Comparison of ENCODE assay signal across 8 mouse cellular contexts in genomic region chr7:28452361-28453005, GRCm38 (mm10). TPM values are rescaled to one million over a fixed set of nuclear protein-coding genes. Genes with fewer than 3 reads are reported as not detected.
DNase-seq lines count a peak whose midpoint lies in the region; ATAC-seq and TF ChIP-seq lines count a peak whose summit lies in the region.

No protein-coding gene starts in this region.

- no peak for DNase-seq in heart, adult 9 months (ENCODE audit: low spot score in 2 of 2)
- no peak for DNase-seq in ES-E14 (ENCODE audit: low read depth, low spot score)
- no peak for DNase-seq in forebrain, embryonic 11.5 days (ENCODE audit: low spot score)
- no peak for DNase-seq in liver, embryonic 14.5 days (ENCODE audit: low read depth in 3 of 3, low spot score in 3 of 3)
- no peak for DNase-seq in urinary bladder, adult 18-20 months (ENCODE audit: low spot score in 2 of 2)
- no peak for DNase-seq in left cerebral cortex, postnatal 36 days (ENCODE audit: low spot score in 2 of 2)

- no peaks in the 10 kb centered on the region for H3K27me3 ChIP-seq in heart, embryonic 14.5 days (ENCODE audit: control insufficient read depth, insufficient read depth, low read length)
- H3K27me3 ChIP-seq in forebrain, embryonic 11.5 days (ENCODE audit: control insufficient read depth, insufficient read depth, low read length) = no peaks in the 10 kb centered on the region
- no peaks in the 10 kb centered on the region for H3K27me3 ChIP-seq in liver, embryonic 14.5 days (ENCODE audit: control insufficient read depth, insufficient read depth, low read length)

- in situ Hi-C loops in ES-E14 (cut with MboI; ENCODE audit: low sequenced_read_pairs in 2 of 2, unreplicated experiment in 2 of 2) = loop anchor here in 1 of 2 experiments (5.0 kb wide), 1 partner anchor 75 kb away; no protein-coding TSS in a partner anchor

- no peak for TF ChIP-seq CTCF in liver, embryonic 14.5 days (IDR thresholded peaks at IDR 0.05; ENCODE audit: low read depth)

- 3% methylated on average over 24 of the region's 24 CpGs for WGBS in heart, embryonic 14.5 days
- WGBS in forebrain, embryonic 11.5 days = 3% methylated on average over 22 of the region's 24 CpGs
- 1% methylated on average over 20 of the region's 24 CpGs for WGBS in liver, embryonic 14.5 days (ENCODE audit: insufficient replicate concordance)

- H3K9ac ChIP-seq in heart, embryonic 14.5 days (ENCODE audit: low read length) = peak overlapping the region; percentile 83
- peak overlapping the region; percentile 87 for H3K9ac ChIP-seq in ES-E14 (ENCODE audit: insufficient read depth, low read depth, low read length, poor library complexity, severe bottlenecking)
- H3K9ac ChIP-seq in forebrain, embryonic 11.5 days (ENCODE audit: low read length) = peak overlapping the region; percentile 87
- H3K9ac ChIP-seq in liver, embryonic 14.5 days (replicated peaks) = no peak overlapping the region

- peak overlapping the region; percentile 99 for H3K4me2 ChIP-seq in heart, embryonic 14.5 days (ENCODE audit: low read length)
- peak overlapping the region; percentile 86 for H3K4me2 ChIP-seq in forebrain, embryonic 11.5 days (ENCODE audit: low read depth, low read length, severe bottlenecking)
- peak overlapping the region; percentile 64 for H3K4me2 ChIP-seq in liver, embryonic 14.5 days (ENCODE audit: low read depth)

- no peak for TF ChIP-seq EP300 in liver, embryonic 14.5 days (IDR thresholded peaks at IDR 0.05; ENCODE audit: low read depth)

- H3K27ac ChIP-seq in heart, embryonic 14.5 days (replicated peaks in 1 of 2; ENCODE audit: control insufficient read depth in 1 of 2, insufficient read depth in 1 of 2, low read depth in 2 of 2, low read length in 2 of 2) = no peak overlapping the region
- no peak overlapping the region for H3K27ac ChIP-seq in ES-E14 (ENCODE audit: insufficient read depth, low read depth, low read length, poor library complexity, severe bottlenecking)
- no peak overlapping the region for H3K27ac ChIP-seq in forebrain, embryonic 11.5 days (ENCODE audit: low read depth, low read length)
- H3K27ac ChIP-seq in liver, embryonic 14.5 days = no peak overlapping the region

- intact Hi-C loops in left cerebral cortex, postnatal 36 days (cut with DNase I) = no loop called here

- H3K36me3 ChIP-seq in heart, embryonic 14.5 days (ENCODE audit: control insufficient read depth, insufficient read depth, low read length) = no peaks in the 10 kb centered on the region
- 0 out of 2 replicates have a peak, but pooled peaks cover 1% of the 10 kb centered on the region for H3K36me3 ChIP-seq in ES-E14 (ENCODE audit: control insufficient read depth, insufficient read depth, low read length, poor library complexity, severe bottlenecking)
- H3K36me3 ChIP-seq in forebrain, embryonic 11.5 days (ENCODE audit: control insufficient read depth, insufficient read depth, low read length) = no peaks in the 10 kb centered on the region; the same call in 1 of the 2 replicates
- no peaks in the 10 kb centered on the region for H3K36me3 ChIP-seq in liver, embryonic 14.5 days (replicated peaks; ENCODE audit: control insufficient read depth, insufficient read depth, low read depth)

- no peaks in the 10 kb centered on the region for H3K9me3 ChIP-seq in heart, embryonic 14.5 days (ENCODE audit: control insufficient read depth, low read length)
- H3K9me3 ChIP-seq in ES-E14 (ENCODE audit: control insufficient read depth, insufficient read depth, low read depth, low read length) = no peaks in the 10 kb centered on the region
- no peaks in the 10 kb centered on the region for H3K9me3 ChIP-seq in forebrain, embryonic 11.5 days (ENCODE audit: control insufficient read depth, low read length)
- H3K9me3 ChIP-seq in liver, embryonic 14.5 days (ENCODE audit: control insufficient read depth, low read length) = no peaks in the 10 kb centered on the region

- peak overlapping the region; percentile 74 to 80 for H3K4me3 ChIP-seq in heart, embryonic 14.5 days (ENCODE audit: control insufficient read depth in 1 of 2, insufficient read depth in 1 of 2, low read depth in 1 of 2, low read length in 2 of 2)
- H3K4me3 ChIP-seq in ES-E14 (ENCODE audit: insufficient read depth in 1 of 2, low read depth in 1 of 2, low read length in 2 of 2, poor library complexity in 1 of 2, severe bottlenecking in 1 of 2) = peak overlapping the region; percentile 66 to 99
- H3K4me3 ChIP-seq in forebrain, embryonic 11.5 days (ENCODE audit: low read depth, low read length) = peak overlapping the region; percentile 90
- peak overlapping the region; percentile 46 to 56 for H3K4me3 ChIP-seq in liver, embryonic 14.5 days (ENCODE audit: insufficient read depth in 1 of 2, low read depth in 2 of 2, low read length in 2 of 2)

- no peak for ATAC-seq in heart, embryonic 14.5 days (ENCODE audit: insufficient number of reproducible peaks, insufficient read depth, low FRiP score, low read depth)
- ATAC-seq in forebrain, embryonic 11.5 days (replicated peaks; ENCODE audit: low FRiP score) = peak; percentile 37
- no peak for ATAC-seq in liver, embryonic 14.5 days (ENCODE audit: insufficient read depth)
- ATAC-seq in megakaryocyte-erythroid progenitor cell, adult 5-6 weeks (replicated peaks; ENCODE audit: low FRiP score, low TSS enrichment, poor library complexity, severe bottlenecking) = no peak

- peaks cover 2 to 4% of the 10 kb centered on the region in 2 experiments; a peak in 3 of 4 replicates for H3K4me1 ChIP-seq in heart, embryonic 14.5 days (ENCODE audit: control insufficient read depth in 2 of 2, insufficient read depth in 2 of 2, low read length in 2 of 2)
- H3K4me1 ChIP-seq in ES-E14 (ENCODE audit: control insufficient read depth in 2 of 2, insufficient read depth in 2 of 2, low read length in 2 of 2, poor library complexity in 1 of 2) = peaks cover 7 to 15% of the 10 kb centered on the region in 2 experiments
- H3K4me1 ChIP-seq in forebrain, embryonic 11.5 days (replicated peaks; ENCODE audit: control insufficient read depth, insufficient read depth, low read length) = peaks cover 6% of the 10 kb centered on the region; the same call in 1 of the 2 replicates
- no peaks in the 10 kb centered on the region for H3K4me1 ChIP-seq in liver, embryonic 14.5 days (replicated peaks; ENCODE audit: control insufficient read depth in 2 of 2, insufficient read depth in 2 of 2, low read length in 1 of 2)

TF ChIP-seq in ES-E14, 5 proteins besides CTCF, POLR2A, EP300 and RAD21 (continues in another document):
- TF ChIP-seq ZNF384 (IDR thresholded peaks at IDR 0.05; ENCODE audit: low read depth, low read length) = no peak

RNA-seq across cellular contexts. Expression of gene Lrfn1, which starts 0.7 kb away (rescaled TPM):
- polyA plus RNA-seq in heart, embryonic 14.5 days (2014; fragmentation: Nextera tagmentation; extraction: Ambion mirVana) = 1.6 and 2.1 TPM in 2 replicates
- total RNA-seq in ES-E14 (2012; rRNA removed) = 17.1 and 32.6 TPM in 2 replicates
- 6.1 and 8.2 TPM in 2 replicates for polyA plus RNA-seq in forebrain, embryonic 11.5 days (2014; fragmentation: Nextera tagmentation; extraction: Ambion mirVana)
- 0.41 and 0.58 TPM in 2 replicates for polyA plus RNA-seq in liver, embryonic 14.5 days (2012; rRNA removed)
- polyA plus RNA-seq in liver, embryonic 14.5 days (2014; fragmentation: Nextera tagmentation; extraction: Ambion mirVana) = 0.15 TPM in 1 of 2 replicates, not detected in the other
- total RNA-seq in left cerebral cortex, postnatal 36 days (2021) = 10 to 100 TPM; 85.9 to 93.8 TPM
- total RNA-seq in megakaryocyte-erythroid progenitor cell, adult 5-6 weeks (2014; fragmentation: Nextera tagmentation) = 0.44 and 0.82 TPM in 2 replicates
- total RNA-seq in megakaryocyte-erythroid progenitor cell, adult 5-6 weeks (2017) = 0.08 and 0.09 TPM in 2 replicates

RNA-seq across cellular contexts. Expression of gene Gmfg, which starts 15.2 kb away (rescaled TPM):
- polyA plus RNA-seq in heart, embryonic 14.5 days (2014; fragmentation: Nextera tagmentation; extraction: Ambion mirVana) = 8.4 and 8.6 TPM in 2 replicates
- 12.7 and 17.2 TPM in 2 replicates for total RNA-seq in ES-E14 (2012; rRNA removed)
- polyA plus RNA-seq in forebrain, embryonic 11.5 days (2014; fragmentation: Nextera tagmentation; extraction: Ambion mirVana) = 4.0 and 4.9 TPM in 2 replicates
- 13.1 and 22.2 TPM in 2 replicates for polyA plus RNA-seq in liver, embryonic 14.5 days (2012; rRNA removed)
- 31.4 and 39.3 TPM in 2 replicates for polyA plus RNA-seq in liver, embryonic 14.5 days (2014; fragmentation: Nextera tagmentation; extraction: Ambion mirVana)
- 1 to 10 TPM; 1.3 to 2.0 TPM for total RNA-seq in left cerebral cortex, postnatal 36 days (2021)
- total RNA-seq in megakaryocyte-erythroid progenitor cell, adult 5-6 weeks (2014; fragmentation: Nextera tagmentation) = 79.4 and 81.5 TPM in 2 replicates
- total RNA-seq in megakaryocyte-erythroid progenitor cell, adult 5-6 weeks (2017) = 179 and 328 TPM in 2 replicates

RNA-seq across cellular contexts. Expression of gene Ifnl2, which starts 57.8 kb away (rescaled TPM):
- not detected in 2 replicates for polyA plus RNA-seq in heart, embryonic 14.5 days (2014; fragmentation: Nextera tagmentation; extraction: Ambion mirVana)
- not detected in 2 replicates for total RNA-seq in ES-E14 (2012; rRNA removed)
- not detected in 2 replicates for polyA plus RNA-seq in forebrain, embryonic 11.5 days (2014; fragmentation: Nextera tagmentation; extraction: Ambion mirVana)
- polyA plus RNA-seq in liver, embryonic 14.5 days (2012; rRNA removed) = not detected in 2 replicates
- not detected in 2 replicates for polyA plus RNA-seq in liver, embryonic 14.5 days (2014; fragmentation: Nextera tagmentation; extraction: Ambion mirVana)
- total RNA-seq in left cerebral cortex, postnatal 36 days (2021) = not detected
- total RNA-seq in megakaryocyte-erythroid progenitor cell, adult 5-6 weeks (2014; fragmentation: Nextera tagmentation) = not detected in 2 replicates
- not detected in 2 replicates for total RNA-seq in megakaryocyte-erythroid progenitor cell, adult 5-6 weeks (2017)

RNA-seq across cellular contexts. Expression of gene Paf1, which starts 59.7 kb away (rescaled TPM):
- polyA plus RNA-seq in heart, embryonic 14.5 days (2014; fragmentation: Nextera tagmentation; extraction: Ambion mirVana) = 61.9 and 62.5 TPM in 2 replicates
- total RNA-seq in ES-E14 (2012; rRNA removed) = 74.5 and 83.9 TPM in 2 replicates
- polyA plus RNA-seq in forebrain, embryonic 11.5 days (2014; fragmentation: Nextera tagmentation; extraction: Ambion mirVana) = 82.0 and 82.9 TPM in 2 replicates
- polyA plus RNA-seq in liver, embryonic 14.5 days (2012; rRNA removed) = 25.2 and 40.4 TPM in 2 replicates
- polyA plus RNA-seq in liver, embryonic 14.5 days (2014; fragmentation: Nextera tagmentation; extraction: Ambion mirVana) = 15.0 and 18.3 TPM in 2 replicates
- 10 to 100 TPM; 59.0 to 72.1 TPM for total RNA-seq in left cerebral cortex, postnatal 36 days (2021)
- total RNA-seq in megakaryocyte-erythroid progenitor cell, adult 5-6 weeks (2014; fragmentation: Nextera tagmentation) = 65.0 and 84.6 TPM in 2 replicates
- 129 and 149 TPM in 2 replicates for total RNA-seq in megakaryocyte-erythroid progenitor cell, adult 5-6 weeks (2017)

RNA-seq across cellular contexts. Expression of gene Med29, which starts 60.0 kb away (rescaled TPM):
- polyA plus RNA-seq in heart, embryonic 14.5 days (2014; fragmentation: Nextera tagmentation; extraction: Ambion mirVana) = 50.9 and 57.7 TPM in 2 replicates
- 34.8 and 50.8 TPM in 2 replicates for total RNA-seq in ES-E14 (2012; rRNA removed)
- 40.1 and 46.1 TPM in 2 replicates for polyA plus RNA-seq in forebrain, embryonic 11.5 days (2014; fragmentation: Nextera tagmentation; extraction: Ambion mirVana)
- 21.0 and 22.2 TPM in 2 replicates for polyA plus RNA-seq in liver, embryonic 14.5 days (2012; rRNA removed)
- 25.7 and 27.2 TPM in 2 replicates for polyA plus RNA-seq in liver, embryonic 14.5 days (2014; fragmentation: Nextera tagmentation; extraction: Ambion mirVana)
- 10 to 100 TPM; 17.9 to 21.3 TPM for total RNA-seq in left cerebral cortex, postnatal 36 days (2021)
- 22.3 and 28.9 TPM in 2 replicates for total RNA-seq in megakaryocyte-erythroid progenitor cell, adult 5-6 weeks (2014; fragmentation: Nextera tagmentation)
- total RNA-seq in megakaryocyte-erythroid progenitor cell, adult 5-6 weeks (2017) = 9.9 and 16.0 TPM in 2 replicates
